Mouse (Mus musculus) CH12.LX (cell line): ENCODE data around the gene Msh5. TPM values are rescaled to one million over a fixed set of nuclear protein-coding genes. Genes with fewer than 3 reads are reported as not detected.

Source experiments
- DNase-seq: peaks from one replicate; pipeline ENCODE4 v3.0.0-alpha.2; 2013; ENCODE audit errors: extremely low read depth
- H3K27ac ChIP-seq: 2 replicates; pipeline ENCODE4 v1.5.1; 2012; ENCODE audit warnings: low read depth, mild to moderate bottlenecking, control low read depth, moderate library complexity; ENCODE audit not compliant: insufficient read depth
- H3K27me3 ChIP-seq: replicated peaks from 2 replicates; pipeline ENCODE3; 2012; ENCODE audit warnings: inconsistent platforms
- H3K36me3 ChIP-seq, 2 experiments: replicated peaks in 1 of 2; 2 replicates each; pipeline versions ENCODE3 to v1.6.1; 2012; ENCODE audit warnings: inconsistent platforms in 1 of 2, low read length in 1 of 2, mild to moderate bottlenecking in 1 of 2, mixed read lengths in 1 of 2, moderate library complexity in 1 of 2; ENCODE audit not compliant: control insufficient read depth in 1 of 2, insufficient read depth in 1 of 2
- H3K4me1 ChIP-seq, 2 experiments: 2 replicates each; pipeline ENCODE4 v1.6.1; 2012; ENCODE audit warnings: inconsistent platforms in 1 of 2, moderate library complexity in 1 of 2; ENCODE audit not compliant: insufficient read depth in 2 of 2, control insufficient read depth in 1 of 2
- H3K4me2 ChIP-seq: 2 replicates; pipeline ENCODE4 v1.6.1; 2012; ENCODE audit warnings: low read depth, mild to moderate bottlenecking, control low read depth; ENCODE audit not compliant: poor library complexity, insufficient read depth, severe bottlenecking
- H3K4me3 ChIP-seq, 3 experiments: fragments of 150-350 bp in 1 of 3; sonication (generic) in 1 of 3; replicated peaks in 1 of 3; 2 replicates each; pipeline versions ENCODE3 to v1.5.1; 2011 to 2012; ENCODE audit warnings: low read depth in 2 of 3, low read length in 2 of 3, mild to moderate bottlenecking in 2 of 3, moderate library complexity in 2 of 3, control low read depth in 1 of 3, improper control_type of control experiment in 1 of 3, inconsistent platforms in 1 of 3, mixed read lengths in 1 of 3; ENCODE audit not compliant: poor library complexity in 1 of 3
- H3K79me2 ChIP-seq: replicated peaks from 2 replicates; pipeline ENCODE4 v1.6.1; 2012; ENCODE audit warnings: mild to moderate bottlenecking, moderate library complexity; ENCODE audit not compliant: control insufficient read depth, poor library complexity, insufficient read depth, severe bottlenecking; ENCODE audit errors: extremely low read depth
- H3K9ac ChIP-seq: 2 replicates; pipeline ENCODE4 v1.6.1; 2012; ENCODE audit warnings: low read depth, mild to moderate bottlenecking, control low read depth, moderate library complexity; ENCODE audit not compliant: insufficient read depth
- H3K9me3 ChIP-seq: replicated peaks from 2 replicates; pipeline ENCODE3; 2012; ENCODE audit warnings: low read length, inconsistent platforms, mixed read lengths
- CHD1 ChIP-seq: IDR thresholded peaks from 2 replicates; pipeline ENCODE4 v1.6.1; 2012; ENCODE audit warnings: low read depth, low read length, improper control_type of control experiment, inconsistent platforms
- CHD2 ChIP-seq: IDR thresholded peaks from 2 replicates; pipeline ENCODE4 v1.6.1; 2011; ENCODE audit warnings: low read length, improper control_type of control experiment
- ELF1 ChIP-seq: IDR thresholded peaks from 2 replicates; pipeline ENCODE4 v1.6.1; 2014; ENCODE audit warnings: low read depth, mild to moderate bottlenecking, inconsistent platforms, low read length, improper control_type of control experiment
- HCFC1 ChIP-seq: IDR thresholded peaks from 2 replicates; pipeline ENCODE4 v1.6.1; 2012; ENCODE audit warnings: low read depth, mild to moderate bottlenecking, inconsistent platforms, low read length, improper control_type of control experiment
- IRF4 ChIP-seq: IDR thresholded peaks from 2 replicates; pipeline ENCODE4 v1.6.1; 2014; ENCODE audit warnings: low read depth, mild to moderate bottlenecking, inconsistent platforms, low read length, improper control_type of control experiment
- JUN ChIP-seq: IDR thresholded peaks from 2 replicates; pipeline ENCODE4 v1.6.1; 2011; ENCODE audit warnings: low read depth, mild to moderate bottlenecking, low read length, improper control_type of control experiment, moderate library complexity; ENCODE audit not compliant: insufficient read depth
- JUND ChIP-seq: conservative IDR thresholded peaks from 2 replicates; pipeline ENCODE4 v1.6.1; 2011; ENCODE audit warnings: low read depth, low read length, improper control_type of control experiment
- MYC ChIP-seq: IDR thresholded peaks from 2 replicates; pipeline ENCODE4 v1.6.1; 2011; ENCODE audit warnings: low read depth, mild to moderate bottlenecking, improper control_type of control experiment, low read length
- PAX5 ChIP-seq: IDR thresholded peaks from 2 replicates; pipeline ENCODE4 v1.6.1; 2012; ENCODE audit warnings: low read length, inconsistent platforms, mixed read lengths
- POLR2A ChIP-seq: IDR thresholded peaks from 2 replicates; pipeline ENCODE4 v1.6.1; 2011; ENCODE audit warnings: low read depth, mild to moderate bottlenecking, improper control_type of control experiment, low read length
- POLR2AphosphoS2 ChIP-seq: IDR thresholded peaks from 2 replicates; pipeline ENCODE4 v1.6.1; 2011; ENCODE audit warnings: low read depth, low read length, improper control_type of control experiment
- RAD21 ChIP-seq: IDR thresholded peaks from 2 replicates; pipeline ENCODE4 v1.6.1; 2011; ENCODE audit warnings: low read depth, mild to moderate bottlenecking, low read length, improper control_type of control experiment, moderate library complexity
- SIN3A ChIP-seq: IDR thresholded peaks from 2 replicates; pipeline ENCODE4 v1.6.1; 2012; ENCODE audit warnings: low read length, improper control_type of control experiment, inconsistent platforms
- SMC3 ChIP-seq: IDR thresholded peaks from 2 replicates; pipeline ENCODE4 v1.6.1; 2011; ENCODE audit warnings: low read depth, low read length, improper control_type of control experiment
- USF1 ChIP-seq: IDR thresholded peaks from 2 replicates; pipeline ENCODE4 v1.6.1; 2014; ENCODE audit warnings: low read depth, mild to moderate bottlenecking, inconsistent platforms, low read length, improper control_type of control experiment
- ZC3H11A ChIP-seq: IDR thresholded peaks from 2 replicates; pipeline ENCODE4 v1.6.1; 2012; ENCODE audit warnings: low read depth, mild to moderate bottlenecking, inconsistent platforms, low read length, improper control_type of control experiment
- ZKSCAN1 ChIP-seq: IDR thresholded peaks from 2 replicates; pipeline ENCODE4 v1.6.1; 2012; ENCODE audit warnings: low read depth, inconsistent platforms, low read length, improper control_type of control experiment, borderline replicate concordance
- ZMIZ1 ChIP-seq: IDR thresholded peaks from 2 replicates; pipeline ENCODE4 v1.6.1; 2012; ENCODE audit warnings: low read depth, mild to moderate bottlenecking, inconsistent platforms, low read length, improper control_type of control experiment
- dilution Hi-C: fragments of 300-500 bp; cut with MboI; formaldehyde crosslinking; loops from 2 replicates; pipeline ENCODE4 v1.14.3; 2020; ENCODE audit warnings: low sequenced_read_pairs; ENCODE audit not compliant: extremely low pct_unique_long_range_greater_than_20kb, extremely low pct_ligation_motif_present
- in situ Hi-C: fragments of 300-500 bp; cut with MboI; formaldehyde crosslinking; loops from 3 replicates; pipeline ENCODE4 v1.14.3; 2019; ENCODE audit warnings: low sequenced_read_pairs, low pct_ligation_motif_present, low pct_unique_long_range_greater_than_20kb, mixed read lengths
- polyA plus RNA-seq: library from polyadenylated mRNA; unstranded; fragments of >175 nt; gene quantifications from 2 replicates; pipeline ENCODE4 v1.2.1, GENCODE M21; 2012; ENCODE audit warnings: low read depth; ENCODE audit not compliant: insufficient read length
- total RNA-seq, 2 experiments: library from RNA; depleted of rRNA; stranded (reverse); fragments of 300-350 nt in 1 of 2; fragments of >200 nt in 1 of 2; gene quantifications; 2 replicates each; pipeline ENCODE4 v1.2.3; 2012 to 2014

Msh5 gene
- total and polyA plus RNA-seq, 3 experiments, result 6.1 to 13.1 (median 10.6) TPM

DNA sequence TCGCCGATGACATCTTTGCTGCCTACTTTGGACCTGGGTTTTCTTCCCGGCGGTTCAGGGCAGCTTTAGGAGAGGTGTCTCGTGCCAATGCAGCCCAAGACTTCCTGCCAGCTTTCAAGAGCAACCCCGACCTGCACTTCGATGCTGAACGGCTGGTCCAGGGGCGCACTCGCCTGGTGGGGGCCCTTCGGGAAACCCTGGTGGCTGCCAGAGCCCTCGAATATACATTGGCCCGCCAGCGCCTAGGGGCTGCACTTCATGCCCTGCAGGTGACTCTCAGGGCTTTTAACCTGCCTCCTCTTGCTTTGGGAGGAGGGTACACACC lies 28.9 kb downstream of the Msh5 start:
- no peak for DNase-seq
- dilution Hi-C loops, result no loop called here
- no peak for TF ChIP-seq JUND
- no peak for TF ChIP-seq ZC3H11A
- no peak for TF ChIP-seq CHD1
- TF ChIP-seq IRF4, result no peak
- TF ChIP-seq RAD21, result no peak
- no peak for TF ChIP-seq JUN
- no peak for TF ChIP-seq SMC3
- TF ChIP-seq PAX5, result no peak
- no peak for TF ChIP-seq ZMIZ1
- no peak for TF ChIP-seq ELF1
- TF ChIP-seq HCFC1, result no peak
- TF ChIP-seq POLR2A, result no peak
- TF ChIP-seq MYC, result no peak
- no peak for TF ChIP-seq USF1
- TF ChIP-seq SIN3A, result no peak
- no peak for TF ChIP-seq POLR2AphosphoS2
- Histone ChIP-seq H3K27ac (no peak overlapping the region), H3K9ac (no peak overlapping the region), H3K9me3 (no peaks in the 10 kb centered on the region), H3K36me3 (peaks cover 39 to 75% of the 10 kb centered on the region in 2 experiments), H3K27me3 (no peaks in the 10 kb centered on the region), H3K4me1 (peaks cover 0 to 11% of the 10 kb centered on the region in 2 experiments; a peak in 2 of 4 replicates), H3K79me2 (no peaks in the 10 kb centered on the region), H3K4me3 (no peak overlapping the region), H3K4me2 (no peak overlapping the region)
- in situ Hi-C loops, result loop anchor here (10.0 kb wide), 1 partner anchor 217 kb away; the partner anchor contains the start of genes Atp6v1g2 and Nfkbil1

DNA sequence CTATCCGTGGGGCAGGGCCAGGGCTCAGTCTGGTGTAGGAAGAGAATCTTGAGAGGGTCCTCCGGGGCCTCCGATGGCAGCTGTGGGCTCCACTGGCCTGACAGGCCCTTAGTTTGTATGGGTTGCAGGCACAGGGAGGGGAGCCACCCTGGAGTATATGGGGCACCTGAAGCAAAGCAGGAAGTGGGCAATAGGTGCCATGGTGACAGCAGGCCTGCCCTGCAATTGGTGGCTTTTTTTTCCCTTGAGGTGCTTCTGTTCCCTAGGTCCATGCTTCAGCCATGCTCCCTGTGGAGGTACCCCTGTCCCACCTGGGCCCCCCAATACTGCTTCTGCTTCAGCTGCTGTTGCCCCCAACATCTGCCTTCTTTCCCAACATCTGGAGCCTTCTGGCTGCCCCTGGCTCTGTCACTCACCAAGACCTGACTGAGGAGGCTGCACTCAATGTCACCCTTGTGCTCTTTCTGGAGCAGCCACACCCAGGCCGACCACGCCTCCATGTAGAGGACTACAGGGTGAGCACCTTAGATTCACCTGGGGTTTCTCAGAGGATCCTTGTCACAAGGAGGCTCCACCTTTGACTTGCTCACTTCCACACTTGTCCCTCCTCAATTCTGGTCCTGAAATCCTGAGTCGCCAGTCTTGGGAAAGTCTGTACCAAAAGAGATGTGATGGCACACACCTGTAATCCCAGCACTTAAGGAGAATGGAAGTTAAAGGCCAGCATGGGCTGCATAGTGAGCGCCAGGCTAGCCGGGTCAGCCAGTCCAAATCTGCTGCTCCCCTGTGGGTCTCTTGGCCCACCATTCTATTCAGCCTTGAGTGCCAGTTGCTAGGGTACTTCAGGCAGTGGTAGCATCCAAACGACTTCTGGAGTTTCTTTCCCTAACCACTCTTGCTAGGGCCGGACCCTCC lies 29.5 kb downstream of the Msh5 start:
- no peaks in the 10 kb centered on the region for H3K9me3 ChIP-seq
- TF ChIP-seq CHD2 (peak; percentile 25; the same call in 1 of the 2 replicates), ZKSCAN1 (no peak)
- no peak overlapping the region for H3K27ac ChIP-seq
- no peaks in the 10 kb centered on the region for H3K79me2 ChIP-seq
- no peak overlapping the region for H3K4me3 ChIP-seq
- no peak overlapping the region for H3K9ac ChIP-seq
- in situ Hi-C loops (loop anchor here (10.0 kb wide), 1 partner anchor 218 kb away; the partner anchor contains the start of genes Atp6v1g2 and Nfkbil1), dilution Hi-C loops (no loop called here)
- DNase-seq, result no peak
- H3K36me3 ChIP-seq, result peaks cover 45 to 79% of the 10 kb centered on the region in 2 experiments
- H3K4me2 ChIP-seq, result no peak overlapping the region
- no peaks in the 10 kb centered on the region for H3K27me3 ChIP-seq
- peaks cover 0 to 11% of the 10 kb centered on the region in 2 experiments; a peak in 2 of 4 replicates for H3K4me1 ChIP-seq
